Mouse (Mus musculus) forebrain, embryonic 14.5 days (tissue): ENCODE results near the gene Lpar1. TPM values are rescaled to one million over a fixed set of nuclear protein-coding genes. Genes with fewer than 3 reads are reported as not detected.

Experiments
- ATAC-seq: fragments of 200-750 bp; cut with Nextera tagmentation; 2 replicates; pipeline ENCODE4 v1.8.0; 2017; ENCODE audit warnings: mild to moderate bottlenecking, moderate library complexity
- DNase-seq: peaks from one replicate; pipeline ENCODE4 v3.0.0-alpha.2; 2015; ENCODE audit warnings: low spot score
- H3K27ac ChIP-seq: fragments of 300-500 bp; sonication (generic); 2 replicates; pipeline ENCODE4 v1.5.1; 2014; ENCODE audit warnings: low read depth, mild to moderate bottlenecking, control low read depth, low read length, moderate library complexity
- H3K27me3 ChIP-seq: fragments of 300-500 bp; sonication (generic); replicated peaks from 2 replicates; pipeline ENCODE4 v1.6.1; 2014; ENCODE audit warnings: low read length, control low read depth, mixed read lengths; ENCODE audit not compliant: control insufficient read depth, insufficient read depth
- H3K36me3 ChIP-seq: fragments of 300-500 bp; sonication (generic); 2 replicates; pipeline ENCODE4 v1.6.1; 2014; ENCODE audit warnings: low read length, control low read depth; ENCODE audit not compliant: control insufficient read depth, insufficient read depth
- H3K4me1 ChIP-seq: fragments of 300-500 bp; sonication (generic); 2 replicates; pipeline ENCODE4 v1.6.1; 2014; ENCODE audit warnings: antibody characterized with exemption, low read length, control low read depth; ENCODE audit not compliant: control insufficient read depth, insufficient read depth
- H3K4me2 ChIP-seq: fragments of 300-500 bp; sonication (generic); 2 replicates; pipeline ENCODE4 v1.6.1; 2014; ENCODE audit warnings: mild to moderate bottlenecking, control low read depth, low read length
- H3K4me3 ChIP-seq: fragments of 300-500 bp; sonication (generic); 2 replicates; pipeline ENCODE4 v1.5.1; 2014; ENCODE audit warnings: low read depth, low read length, control low read depth
- H3K9ac ChIP-seq: fragments of 300-500 bp; sonication (generic); 2 replicates; pipeline ENCODE4 v1.6.1; 2014; ENCODE audit warnings: mild to moderate bottlenecking, low read length, control low read depth, moderate library complexity
- H3K9me3 ChIP-seq: fragments of 300-500 bp; sonication (generic); replicated peaks from 2 replicates; pipeline ENCODE4 v1.6.1; 2016; ENCODE audit warnings: low read length, control low read depth, mixed read lengths; ENCODE audit not compliant: control insufficient read depth
- WGBS: fragments of 180-500 bp; shearing (Covaris S2); extraction: QIAGEN DNeasy Blood & Tissue Kit; methylation state at CpG from one replicate; pipeline ENCODE4 v1.1.7; 2014; 5-methylcytosine and 5-hydroxymethylcytosine counted together
- polyA plus RNA-seq: library from polyadenylated mRNA; unstranded; fragments of >200 nt; fragmentation: Nextera tagmentation; extraction: Ambion mirVana; gene quantifications from 2 replicates; pipeline ENCODE4 v1.2.1, GENCODE M21; 2014

The Lpar1 gene
- polyA plus RNA-seq, 1 experiment from 2014 or later: 35.2 TPM

- no peak overlapping the region for H3K9ac ChIP-seq
- ATAC-seq: no peak
Observed at GRCm38 (mm10) chr4:58521137-58521536, 32.6 kb downstream of the Lpar1 start.

GRCm38 (mm10) chr4:58520531-58520930 is 33.2 kb downstream of the Lpar1 start:
- Histone ChIP-seq H3K36me3 (no peaks in the 10 kb centered on the region), H3K4me3 (no peak overlapping the region), H3K9me3 (no peaks in the 10 kb centered on the region), H3K27me3 (no peaks in the 10 kb centered on the region), H3K4me2 (no peak overlapping the region), H3K27ac (no peak overlapping the region), H3K9ac (no peak overlapping the region), H3K4me1 (no peaks in the 10 kb centered on the region)
- DNase-seq (no peak), ATAC-seq (no peak)
- WGBS: 86% methylated on average over 5 of the region's 5 CpGs

More at GRCm38 (mm10) chr4:58521137-58521536, 32.6 kb downstream of the Lpar1 start:
- DNase-seq: no peak
- Histone ChIP-seq H3K27ac (no peak overlapping the region), H3K36me3 (no peaks in the 10 kb centered on the region), H3K4me2 (no peak overlapping the region), H3K9me3 (no peaks in the 10 kb centered on the region), H3K27me3 (no peaks in the 10 kb centered on the region), H3K4me3 (no peak overlapping the region), H3K4me1 (no peaks in the 10 kb centered on the region)
- WGBS: 84% methylated on average over 8 of the region's 8 CpGs

DNA sequence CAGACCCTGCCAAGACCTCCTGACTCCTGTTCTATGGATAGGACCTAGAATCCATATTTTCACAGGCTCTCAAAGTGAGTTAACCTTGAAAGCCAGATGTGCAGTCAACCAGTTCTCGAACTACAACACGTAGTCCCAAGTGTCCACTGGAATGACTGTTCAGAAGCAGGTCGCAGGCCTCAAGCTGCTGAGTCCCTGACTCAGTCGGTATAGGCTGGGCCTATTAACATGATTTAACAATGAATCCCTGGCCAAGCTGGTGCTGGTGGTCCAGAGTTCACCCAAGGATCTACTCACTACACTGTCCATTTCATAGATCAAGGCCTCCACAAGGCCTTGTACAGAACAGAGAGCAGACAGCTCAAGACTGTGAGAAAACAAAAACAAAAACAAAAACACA is 33.8 kb downstream of the Lpar1 start:
- Histone ChIP-seq H3K4me2 (no peak overlapping the region), H3K4me3 (no peak overlapping the region), H3K27ac (no peak overlapping the region), H3K9ac (no peak overlapping the region), H3K27me3 (no peaks in the 10 kb centered on the region), H3K36me3 (no peaks in the 10 kb centered on the region), H3K9me3 (no peaks in the 10 kb centered on the region), H3K4me1 (no peaks in the 10 kb centered on the region)
- WGBS: 94% methylated on average over 4 of the region's 4 CpGs
- DNase-seq (no peak), ATAC-seq (no peak)

DNA sequence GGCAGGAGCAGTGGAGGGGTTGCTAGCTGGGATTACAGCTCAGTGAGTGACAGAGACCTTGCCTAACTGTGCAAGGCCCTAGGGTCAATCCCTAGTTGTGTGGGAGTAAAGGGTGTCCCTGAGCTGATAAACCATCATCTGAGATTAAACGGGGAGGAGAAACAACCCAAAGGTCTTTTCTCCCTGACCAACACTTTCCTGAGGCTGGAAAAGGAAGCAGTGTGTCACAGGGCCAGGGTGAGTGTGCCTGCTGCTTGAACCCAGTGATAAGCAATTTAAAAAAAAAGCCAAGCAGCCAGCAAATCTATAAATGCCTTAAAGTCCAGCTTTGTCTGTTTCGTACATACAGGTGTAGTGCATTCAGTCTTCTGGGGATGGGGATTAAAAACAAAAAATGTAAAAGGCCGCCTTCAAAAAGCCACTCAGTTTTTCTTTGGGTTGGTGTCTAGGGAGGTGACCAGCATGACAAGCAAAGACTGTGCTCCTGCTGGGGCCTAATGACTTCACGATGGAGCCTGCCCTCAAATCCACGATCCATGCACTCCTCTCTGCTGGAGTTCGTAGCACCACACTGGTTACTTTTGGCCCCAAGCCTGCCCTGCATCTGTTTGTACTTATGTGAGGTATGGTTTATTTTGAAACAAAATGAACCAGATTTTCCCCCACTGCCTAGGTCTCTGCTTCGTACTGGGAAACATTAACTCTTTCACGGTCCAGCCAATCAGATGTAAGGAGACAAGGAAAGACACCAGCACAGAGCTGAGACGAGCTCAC is 35.3 kb downstream of the Lpar1 start:
- no peak overlapping the region for H3K9ac ChIP-seq
- no peak overlapping the region for H3K4me2 ChIP-seq
- no peaks in the 10 kb centered on the region for H3K9me3 ChIP-seq
- no peak overlapping the region for H3K27ac ChIP-seq
- no peaks in the 10 kb centered on the region for H3K36me3 ChIP-seq
- no peak for ATAC-seq
- H3K4me3 ChIP-seq: no peak overlapping the region
- no peak for DNase-seq
- WGBS: 44% methylated on average over 9 of the region's 9 CpGs
- H3K4me1 ChIP-seq: no peaks in the 10 kb centered on the region
- H3K27me3 ChIP-seq: no peaks in the 10 kb centered on the region

DNA sequence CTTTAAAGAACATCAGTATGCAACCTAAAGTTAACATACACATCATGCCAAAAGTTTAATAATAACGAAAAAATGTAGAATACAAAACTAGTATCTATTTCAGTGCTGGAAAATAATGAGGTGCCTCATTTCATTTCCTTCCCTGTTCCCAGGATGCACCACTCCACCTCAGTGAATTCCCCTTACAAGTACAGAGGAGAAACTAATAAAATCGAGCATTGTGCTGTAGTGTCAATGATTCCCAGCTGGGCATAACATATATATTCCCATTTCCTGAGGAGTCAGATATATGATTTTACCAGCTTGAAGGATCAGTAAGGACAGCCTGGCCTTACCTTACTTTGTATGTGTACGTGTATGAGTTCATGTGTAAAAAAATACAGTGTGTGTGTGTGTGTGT is 36.9 kb downstream of the Lpar1 start:
- no peak for ATAC-seq
- WGBS: 90% methylated on average over 3 of the region's 3 CpGs

DNA sequence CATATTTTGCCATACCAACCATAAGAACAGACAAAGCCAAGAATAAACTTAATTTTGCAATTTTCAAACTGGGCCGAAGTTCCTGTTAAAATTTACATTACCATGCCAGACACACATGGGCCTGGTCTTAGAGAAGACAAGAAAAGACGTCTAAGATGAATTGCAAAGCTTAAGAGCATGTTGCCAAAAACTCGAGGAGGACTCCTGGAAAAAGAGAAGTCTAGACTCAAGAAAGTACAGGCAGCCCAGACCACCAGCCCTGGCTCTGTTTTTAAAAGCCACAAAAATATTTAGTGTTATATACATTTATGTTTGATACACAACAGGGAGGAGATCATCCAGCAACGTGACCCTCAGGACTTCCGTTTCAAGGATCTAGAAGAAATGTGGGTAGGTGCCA is 37.5 kb downstream of the Lpar1 start:
- H3K4me3 ChIP-seq: no peak overlapping the region
- no peaks in the 10 kb centered on the region for H3K27me3 ChIP-seq
- no peak overlapping the region for H3K9ac ChIP-seq
- DNase-seq (no peak), ATAC-seq (no peak)
- H3K4me2 ChIP-seq: no peak overlapping the region
- no peaks in the 10 kb centered on the region for H3K9me3 ChIP-seq
- no peaks in the 10 kb centered on the region for H3K4me1 ChIP-seq
- no peak overlapping the region for H3K27ac ChIP-seq
- 88% methylated on average over 5 of the region's 5 CpGs for WGBS
- no peaks in the 10 kb centered on the region for H3K36me3 ChIP-seq

More for the DNA sequence above, 36.9 kb downstream of the Lpar1 start:
- Histone ChIP-seq H3K9me3 (no peaks in the 10 kb centered on the region), H3K4me2 (no peak overlapping the region), H3K4me1 (no peaks in the 10 kb centered on the region), H3K9ac (no peak overlapping the region), H3K36me3 (no peaks in the 10 kb centered on the region), H3K4me3 (no peak overlapping the region), H3K27ac (no peak overlapping the region), H3K27me3 (no peaks in the 10 kb centered on the region)
- DNase-seq: no peak

GRCm38 (mm10) chr4:58511554-58511953 is 42.1 kb downstream of the Lpar1 start:
- H3K4me2 ChIP-seq: no peak overlapping the region
- no peak overlapping the region for H3K9ac ChIP-seq
- no peak overlapping the region for H3K4me3 ChIP-seq
- WGBS: 97% methylated on average over 3 of the region's 3 CpGs
- no peak for ATAC-seq
- H3K4me1 ChIP-seq: peaks cover 14% of the 10 kb centered on the region
- no peaks in the 10 kb centered on the region for H3K9me3 ChIP-seq
- no peaks in the 10 kb centered on the region for H3K27me3 ChIP-seq
- DNase-seq: no peak
- H3K27ac ChIP-seq: no peak overlapping the region
- H3K36me3 ChIP-seq: no peaks in the 10 kb centered on the region

DNA sequence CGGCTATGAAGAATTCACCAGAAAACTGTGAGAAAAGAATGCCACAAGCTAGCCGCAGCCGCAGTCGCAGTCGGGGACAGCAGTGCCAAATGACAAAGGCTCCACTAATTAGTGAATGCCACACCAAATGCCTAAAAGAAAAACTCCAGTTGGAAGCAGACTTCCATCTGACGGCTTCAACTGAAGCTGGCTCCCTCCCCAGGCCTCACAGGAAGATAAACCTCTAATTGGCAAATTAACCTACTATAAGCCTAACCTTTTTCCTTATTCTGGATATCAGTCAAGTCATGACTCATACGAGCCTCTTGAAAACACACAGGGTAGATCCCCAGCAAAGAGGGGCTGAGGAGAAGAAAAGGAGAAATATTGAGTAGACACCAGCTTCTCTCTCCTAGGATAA is 44.9 kb downstream of the Lpar1 start:
- DNase-seq (peak; percentile 94), ATAC-seq (peak; percentile 91)
- peaks cover 14% of the 10 kb centered on the region for H3K4me1 ChIP-seq
- H3K36me3 ChIP-seq: no peaks in the 10 kb centered on the region
- WGBS: under 1% methylated on average over 7 of the region's 7 CpGs
- H3K27me3 ChIP-seq: no peaks in the 10 kb centered on the region
- no peak overlapping the region for H3K4me2 ChIP-seq
- H3K9me3 ChIP-seq: no peaks in the 10 kb centered on the region
- H3K4me3 ChIP-seq: no peak overlapping the region
- no peak overlapping the region for H3K9ac ChIP-seq
- H3K27ac ChIP-seq: peak overlapping the region; percentile 75

- Histone ChIP-seq H3K4me3 (no peak overlapping the region), H3K27ac (no peak overlapping the region), H3K4me2 (no peak overlapping the region), H3K4me1 (peaks cover 14% of the 10 kb centered on the region), H3K36me3 (no peaks in the 10 kb centered on the region), H3K9me3 (no peaks in the 10 kb centered on the region), H3K27me3 (no peaks in the 10 kb centered on the region), H3K9ac (no peak overlapping the region)
- whole genome bisulfite sequencing: 94% methylated on average over 6 of the region's 6 CpGs
- ATAC-seq: no peak
- DNase-seq: no peak
Observed at GRCm38 (mm10) chr4:58507536-58507935, 46.2 kb downstream of the Lpar1 start.
